Mouse (Mus musculus) induced T-regulatory cell, adult 2 months (primary cell): Measurements from ENCODE around the gene Fcrla.

Experiments used
- DNase-seq: peaks from one replicate; pipeline ENCODE4 v3.0.0-alpha.2; 2012; ENCODE audit warnings: low read depth

The Fcrla gene

GRCm38 (mm10) chr1:170886044-170886458 lies 41.3 kb downstream of the Fcrla start:
- DNase-seq: no peak

GRCm38 (mm10) chr1:170884978-170885561 lies 42.3 kb downstream of the Fcrla start, which contains the start of the genes Gm26620 and Dusp12:
Gene Gm26620, plus strand, starts transcription at chr1:170885065.
Gene Dusp12, minus strand, starts transcription at chr1:170885540.
- DNase-seq: peak; percentile 90

- no peak for DNase-seq
These were observed 43.0 kb downstream of the Fcrla start for GRCm38 (mm10) chr1:170884390-170884789.

DNA sequence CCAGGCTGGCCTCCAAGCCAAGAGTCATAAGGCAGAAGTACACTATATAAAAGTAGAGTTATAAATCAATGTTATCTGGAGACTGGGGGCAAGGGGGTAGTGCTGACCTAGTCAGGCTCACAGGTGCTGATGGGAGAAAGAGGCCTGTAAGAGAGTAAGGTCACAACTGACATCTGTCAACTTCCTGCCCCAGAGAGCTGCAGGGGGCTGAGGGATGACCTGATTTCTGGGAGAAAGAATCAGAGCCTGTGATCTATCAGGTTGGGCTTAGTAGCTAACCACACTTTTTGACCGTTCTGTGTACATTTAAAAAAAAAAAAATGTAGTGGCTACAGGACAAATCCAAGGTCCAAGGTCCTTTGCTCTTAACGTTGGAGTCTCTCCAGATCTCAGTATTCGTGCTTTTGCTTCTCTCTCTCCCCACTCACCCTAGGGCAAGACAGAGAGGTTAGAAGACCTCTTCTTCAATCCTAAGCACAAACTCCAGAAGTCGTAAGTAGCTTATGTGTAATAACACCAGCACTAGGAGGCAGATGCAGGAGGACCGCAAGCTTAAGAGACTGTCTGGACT lies 44.4 kb downstream of the Fcrla start:
- no peak for DNase-seq

DNA sequence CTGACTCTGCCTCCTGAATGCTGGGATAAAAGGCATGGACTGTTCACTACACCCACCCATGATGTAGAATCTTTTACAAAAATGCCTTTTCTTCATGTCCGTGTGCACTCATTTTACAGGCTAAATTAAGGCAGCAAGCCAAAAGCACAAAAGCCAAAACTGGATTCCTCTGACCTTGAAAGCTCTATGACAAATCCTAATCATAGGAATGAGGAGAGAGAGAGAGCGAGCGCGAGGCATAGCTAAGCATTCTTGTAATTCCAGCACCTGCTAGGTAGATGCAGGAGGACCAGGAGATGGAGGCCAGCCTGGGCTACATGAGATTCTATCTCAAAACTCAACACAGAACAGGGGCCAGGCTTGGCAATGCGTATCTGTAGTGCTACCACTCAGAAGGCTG lies 50.5 kb downstream of the Fcrla start:
- DNase-seq: no peak

DNA sequence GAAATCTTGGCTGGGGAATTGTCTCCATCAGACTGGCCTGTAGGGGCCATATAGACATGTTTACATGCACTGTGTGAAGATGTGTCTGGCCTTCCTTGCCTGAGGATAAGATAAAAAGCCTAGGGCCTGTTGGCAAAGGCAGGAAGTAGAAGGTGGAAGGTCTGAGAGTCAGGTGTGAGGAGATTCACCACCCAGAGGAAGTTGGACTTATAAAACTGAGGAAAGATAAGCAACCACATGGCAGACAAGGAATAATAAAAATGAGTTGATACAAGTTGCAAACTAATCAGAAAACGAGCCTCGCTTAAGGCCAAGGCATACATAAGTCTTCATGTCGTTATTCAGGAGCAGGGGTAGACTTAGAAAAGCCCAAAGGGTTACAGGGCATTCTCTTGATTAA lies 51.7 kb downstream of the Fcrla start:
- DNase-seq: no peak

DNA sequence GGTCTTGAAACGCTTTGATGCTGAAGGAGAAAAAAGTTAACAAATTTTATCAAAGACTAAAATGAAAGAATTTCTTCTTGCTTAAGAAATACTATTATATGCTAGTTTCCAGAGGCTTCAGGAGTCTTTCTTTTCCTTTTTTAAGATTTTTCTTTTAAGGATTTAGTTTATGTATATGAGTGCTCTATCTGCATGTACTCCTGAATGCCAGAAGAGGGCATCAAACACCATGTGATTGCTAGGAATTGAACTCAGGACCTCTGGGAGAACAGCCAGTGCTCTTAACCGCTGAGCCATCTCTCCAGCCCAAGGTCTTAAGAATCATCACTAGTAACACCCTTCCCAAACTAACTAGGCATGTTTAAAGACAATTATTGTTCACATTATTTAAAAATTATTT lies 55.4 kb downstream of the Fcrla start:
- DNase-seq: no peak

GRCm38 (mm10) chr1:170871402-170871801 lies 56.0 kb downstream of the Fcrla start:
- no peak for DNase-seq

DNA sequence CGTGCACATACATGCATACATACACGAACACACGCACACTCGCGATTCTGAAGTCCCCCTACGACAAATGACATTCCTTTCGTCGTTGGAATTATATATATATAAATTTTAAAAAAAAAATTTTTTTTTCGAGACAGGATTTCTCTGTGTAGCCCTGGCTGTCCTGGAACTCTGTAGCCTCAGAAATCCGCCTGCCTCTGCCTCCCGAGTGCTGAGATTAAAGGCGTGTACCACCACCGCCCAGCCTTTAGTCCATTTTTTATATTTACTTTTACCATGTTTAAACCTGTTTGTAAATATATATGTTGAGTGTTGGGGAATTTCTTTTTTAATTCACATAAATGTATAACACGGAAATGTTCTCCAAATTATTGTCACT lies 58.5 kb downstream of the Fcrla start:
- no peak for DNase-seq

DNA sequence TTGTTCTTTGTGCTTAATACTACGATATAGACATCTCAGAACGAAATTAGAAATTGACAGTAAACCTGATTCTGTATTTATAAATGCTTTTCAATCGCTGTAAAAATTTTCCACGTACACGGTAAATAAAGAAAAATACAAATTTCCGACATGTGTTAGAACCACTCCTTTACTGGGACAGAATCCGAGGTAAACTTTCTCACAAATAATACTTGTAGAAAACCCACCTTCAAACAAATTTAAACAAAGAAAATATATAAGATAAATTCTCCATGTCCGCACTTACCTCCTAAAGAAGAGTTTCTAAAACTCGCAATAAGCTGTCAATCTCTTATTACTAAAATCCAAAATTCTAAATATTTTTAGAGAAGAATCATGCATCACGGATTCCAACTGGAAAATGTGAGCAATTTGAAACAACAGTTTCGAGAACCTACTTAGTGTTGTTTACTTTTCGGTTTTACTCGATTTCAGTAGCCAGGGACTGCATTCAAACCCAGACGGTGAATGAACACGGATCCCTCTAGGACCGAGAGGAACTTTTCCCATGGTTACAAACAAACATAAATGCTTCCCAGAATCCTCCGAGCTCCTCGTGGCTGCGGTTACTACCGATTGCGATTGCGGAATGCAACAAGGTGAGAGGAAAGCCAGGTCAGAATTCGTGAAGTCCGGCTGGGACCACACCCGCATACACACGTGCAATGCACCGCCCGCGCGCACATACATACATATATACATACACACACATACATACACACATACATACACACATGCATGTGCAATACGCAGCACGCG lies 59.1 kb downstream of the Fcrla start:
- peak; percentile 73 for DNase-seq

DNA sequence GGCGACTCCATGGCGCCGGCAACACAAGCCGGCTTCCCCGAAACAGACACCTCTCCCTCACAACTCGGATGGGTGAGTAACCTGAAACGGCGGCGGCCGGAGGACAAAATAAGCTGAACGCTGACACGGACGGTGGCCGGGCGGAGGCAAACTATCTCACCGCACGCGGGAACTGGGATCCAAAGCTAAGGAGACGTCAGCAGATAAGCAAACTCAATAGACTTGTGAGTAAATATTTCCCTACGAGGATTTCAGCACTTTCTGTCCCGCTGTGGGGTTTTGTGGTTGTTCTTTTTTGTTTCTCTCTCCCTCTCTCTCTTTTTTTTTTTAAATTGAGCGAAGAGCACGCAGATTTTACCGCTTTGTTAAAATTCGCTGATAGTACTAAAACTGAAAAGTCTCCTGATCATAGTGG lies 59.7 kb downstream of the Fcrla start, which contains the start of gene Atf6:
TSS of gene Atf6 (minus strand) at position 81 of the 415 bp plus-strand sequence.
- peak; percentile 92 for DNase-seq
